Mouse (Mus musculus): ENCODE results near the gene Cln6.

- TF ChIP-seq EP300 (IDR thresholded peaks at IDR 0.05; ENCODE audit: insufficient read depth, low read depth, low read length) (no peak), CTCF (IDR thresholded peaks at IDR 0.05; ENCODE audit: low read depth, low read length) (no peak)
Observed at GRCm38 (mm10) chr9:62820829-62821228, 17.8 kb upstream of the Cln6 start.
